Mouse (Mus musculus) hindbrain, embryonic 15.5 days (tissue): ENCODE data around the gene Selenom. TPM values are rescaled to one million over a fixed set of nuclear protein-coding genes. Genes with fewer than 3 reads are reported as not detected.

ENCODE experiments used
- ATAC-seq: fragments of 200-750 bp; cut with Nextera tagmentation; 2 replicates; pipeline ENCODE4 v1.8.0; 2017; ENCODE audit warnings: low read depth, moderate number of reproducible peaks, moderate TSS enrichment; ENCODE audit not compliant: low FRiP score
- H3K27ac ChIP-seq: fragments of 300-500 bp; sonication (generic); replicated peaks from 2 replicates; pipeline ENCODE4 v1.5.1; 2015; ENCODE audit warnings: mild to moderate bottlenecking, inconsistent platforms
- H3K27me3 ChIP-seq: fragments of 300-500 bp; sonication (generic); 2 replicates; pipeline ENCODE4 v1.6.1; 2015; ENCODE audit warnings: control low read depth, inconsistent platforms
- H3K36me3 ChIP-seq: fragments of 300-500 bp; sonication (generic); 2 replicates; pipeline ENCODE4 v1.6.1; 2015; ENCODE audit warnings: control low read depth, inconsistent platforms
- H3K4me1 ChIP-seq: fragments of 300-500 bp; sonication (generic); replicated peaks from 2 replicates; pipeline ENCODE4 v1.6.1; 2015; ENCODE audit warnings: control low read depth, inconsistent platforms
- H3K4me2 ChIP-seq: fragments of 300-500 bp; sonication (generic); 2 replicates; pipeline ENCODE4 v1.6.1; 2015; ENCODE audit warnings: moderate library complexity, mild to moderate bottlenecking, inconsistent platforms
- H3K4me3 ChIP-seq: fragments of 300-500 bp; sonication (generic); 2 replicates; pipeline ENCODE4 v1.5.1; 2015; ENCODE audit warnings: mild to moderate bottlenecking, inconsistent platforms
- H3K9ac ChIP-seq: fragments of 300-500 bp; sonication (generic); 2 replicates; pipeline ENCODE4 v1.6.1; 2015; ENCODE audit warnings: inconsistent platforms
- H3K9me3 ChIP-seq: fragments of 300-500 bp; sonication (generic); 2 replicates; pipeline ENCODE4 v1.6.1; 2016; ENCODE audit warnings: control low read depth, inconsistent platforms
- WGBS: fragments of 180-500 bp; shearing (Covaris S2); methylation state at CpG from one replicate; pipeline ENCODE4 v1.1.7; 2015; 5-methylcytosine and 5-hydroxymethylcytosine counted together
- polyA plus RNA-seq: library from polyadenylated mRNA; unstranded; fragments of >200 nt; fragmentation: Nextera tagmentation; extraction: Ambion mirVana; gene quantifications from 2 replicates; pipeline ENCODE4 v1.2.1, GENCODE M21; 2015

The Selenom gene
- polyA plus RNA-seq, 1 experiment from 2014 or later: 139 TPM

DNA sequence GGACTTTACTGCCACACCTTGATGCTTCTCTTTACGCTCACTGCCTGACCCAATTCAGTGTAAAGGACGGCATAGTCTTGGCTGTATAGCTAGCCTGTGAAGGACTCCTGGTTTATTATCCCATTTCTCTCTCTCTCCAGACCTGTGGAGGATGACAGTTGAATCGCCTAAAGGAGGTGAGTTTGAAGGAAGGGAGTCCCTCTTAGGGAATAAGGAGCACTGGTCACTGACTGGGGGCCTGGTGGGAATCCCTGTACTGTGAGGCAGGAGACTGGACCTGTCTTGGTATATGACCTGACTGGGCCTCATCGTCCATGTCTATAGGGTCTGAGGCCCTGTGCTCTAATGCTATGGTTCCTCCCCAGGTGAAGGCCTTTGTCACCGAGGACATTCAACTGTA lies 1.6 kb downstream of the Selenom start:
- H3K27ac ChIP-seq: no peak overlapping the region
- 84% methylated on average over 5 of the region's 5 CpGs for WGBS
- no peaks in the 10 kb centered on the region for H3K9me3 ChIP-seq
- H3K36me3 ChIP-seq: no peaks in the 10 kb centered on the region
- peak overlapping the region; percentile 60 for H3K4me2 ChIP-seq
- H3K4me3 ChIP-seq: peak overlapping the region; percentile 55
- 0 out of 2 replicates have a peak, but pooled peaks cover 10% of the 10 kb centered on the region for H3K27me3 ChIP-seq
- peaks cover 39% of the 10 kb centered on the region for H3K4me1 ChIP-seq
- no peak for ATAC-seq
- H3K9ac ChIP-seq: no peak overlapping the region

DNA sequence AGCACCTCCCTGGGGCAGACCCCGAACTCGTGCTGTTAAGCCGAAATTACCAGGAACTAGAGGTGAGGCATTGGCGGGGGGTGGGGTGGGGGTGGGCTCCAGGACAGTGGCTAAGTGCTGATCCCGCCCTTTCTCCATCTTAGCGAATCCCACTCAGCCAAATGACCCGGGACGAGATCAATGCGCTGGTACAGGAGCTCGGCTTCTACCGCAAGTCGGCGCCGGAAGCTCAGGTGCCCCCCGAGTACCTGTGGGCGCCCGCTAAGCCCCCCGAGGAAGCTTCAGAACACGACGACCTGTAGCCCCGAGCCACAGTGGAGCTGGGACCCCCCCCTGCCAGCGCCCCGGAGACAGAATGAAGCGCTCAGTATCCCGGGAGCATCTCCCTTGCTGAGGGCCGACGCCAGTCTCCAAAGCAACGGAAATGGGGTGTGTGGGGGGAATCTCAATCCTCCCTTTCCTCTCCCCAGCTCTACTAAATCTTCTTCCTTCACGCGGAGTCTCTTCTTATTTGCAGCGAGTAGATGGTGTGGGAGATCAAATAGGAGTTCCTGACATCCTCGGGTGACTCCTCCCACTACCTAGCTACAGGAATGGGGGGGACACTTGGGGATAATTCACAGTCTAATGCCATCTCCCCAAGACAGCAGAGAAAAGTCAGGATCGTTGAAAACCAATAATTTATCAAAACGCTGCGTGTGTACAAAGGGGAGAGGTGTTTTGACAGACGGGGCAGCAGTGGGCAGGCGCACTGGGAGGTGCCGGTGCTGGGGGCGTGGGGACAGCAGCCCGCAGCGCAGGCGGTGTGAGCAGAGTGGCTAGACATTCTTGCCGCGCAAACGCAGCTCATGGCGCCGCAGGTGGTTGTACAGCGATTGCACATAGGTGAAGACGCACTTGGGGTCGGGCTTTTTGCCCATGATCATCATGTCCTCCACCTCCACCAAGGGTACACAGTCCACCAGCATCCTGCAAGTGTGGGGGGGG lies 2.7 kb downstream of the Selenom start:
- WGBS: 2% methylated on average over 50 of the region's 50 CpGs
- H3K27me3 ChIP-seq: 0 out of 2 replicates have a peak, but pooled peaks cover 10% of the 10 kb centered on the region
- no peak overlapping the region for H3K27ac ChIP-seq
- ATAC-seq: no peak
- peaks cover 39% of the 10 kb centered on the region for H3K4me1 ChIP-seq
- H3K9me3 ChIP-seq: no peaks in the 10 kb centered on the region
- no peaks in the 10 kb centered on the region for H3K36me3 ChIP-seq
- H3K9ac ChIP-seq: peak overlapping the region; percentile 21
- H3K4me2 ChIP-seq: peak overlapping the region; percentile 60
- peak overlapping the region; percentile 34 for H3K4me3 ChIP-seq

DNA sequence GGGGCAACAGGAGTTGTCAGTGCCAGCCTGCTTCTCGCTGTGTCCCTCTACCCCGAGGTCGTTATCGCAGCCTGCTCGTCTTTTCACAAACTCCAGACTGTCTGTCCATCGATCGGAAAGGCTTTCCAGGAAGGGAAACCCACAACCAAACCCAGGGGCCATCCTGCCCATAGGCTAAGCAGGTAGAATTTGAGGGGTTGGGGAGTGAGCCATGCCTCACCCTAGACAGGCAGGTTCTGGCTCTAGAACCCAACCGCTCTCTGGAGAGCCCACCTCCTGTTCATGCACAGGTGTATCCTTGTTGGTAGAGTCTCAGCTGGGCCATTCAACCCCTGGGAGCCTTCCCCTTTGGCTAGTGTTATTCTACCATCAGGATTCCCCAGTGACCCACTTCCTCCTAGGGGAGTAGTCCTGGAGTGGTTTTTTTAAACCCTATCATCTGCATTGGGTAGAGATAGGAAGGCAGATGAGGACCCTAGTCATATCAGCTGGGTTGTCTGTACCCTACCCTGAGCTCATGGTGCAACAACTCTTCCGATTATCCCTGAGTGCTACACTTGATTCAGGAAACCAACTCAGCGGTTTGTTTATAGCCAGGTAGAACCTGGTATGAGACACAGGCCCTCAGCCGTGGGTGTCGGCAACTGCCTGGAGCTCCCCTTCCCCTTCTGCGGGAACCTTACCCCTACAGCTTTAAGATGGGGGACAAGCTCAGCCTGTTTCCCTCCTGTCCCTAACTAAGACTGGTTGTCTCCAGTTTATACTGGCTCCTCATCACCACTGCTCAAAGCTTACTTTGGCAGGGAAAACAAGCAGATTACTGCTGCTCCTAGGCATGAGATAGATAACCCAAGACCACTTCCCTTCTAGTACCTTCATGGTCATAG lies 3.6 kb downstream of the Selenom start:
- WGBS: 60% methylated on average over 13 of the region's 13 CpGs
- Histone ChIP-seq H3K9me3 (no peaks in the 10 kb centered on the region), H3K4me1 (peaks cover 39% of the 10 kb centered on the region), H3K9ac (no peak overlapping the region), H3K27ac (no peak overlapping the region), H3K36me3 (no peaks in the 10 kb centered on the region), H3K27me3 (0 out of 2 replicates have a peak, but pooled peaks cover 10% of the 10 kb centered on the region), H3K4me3 (peak overlapping the region; percentile 34), H3K4me2 (peak overlapping the region; percentile 60)
- no peak for ATAC-seq

DNA sequence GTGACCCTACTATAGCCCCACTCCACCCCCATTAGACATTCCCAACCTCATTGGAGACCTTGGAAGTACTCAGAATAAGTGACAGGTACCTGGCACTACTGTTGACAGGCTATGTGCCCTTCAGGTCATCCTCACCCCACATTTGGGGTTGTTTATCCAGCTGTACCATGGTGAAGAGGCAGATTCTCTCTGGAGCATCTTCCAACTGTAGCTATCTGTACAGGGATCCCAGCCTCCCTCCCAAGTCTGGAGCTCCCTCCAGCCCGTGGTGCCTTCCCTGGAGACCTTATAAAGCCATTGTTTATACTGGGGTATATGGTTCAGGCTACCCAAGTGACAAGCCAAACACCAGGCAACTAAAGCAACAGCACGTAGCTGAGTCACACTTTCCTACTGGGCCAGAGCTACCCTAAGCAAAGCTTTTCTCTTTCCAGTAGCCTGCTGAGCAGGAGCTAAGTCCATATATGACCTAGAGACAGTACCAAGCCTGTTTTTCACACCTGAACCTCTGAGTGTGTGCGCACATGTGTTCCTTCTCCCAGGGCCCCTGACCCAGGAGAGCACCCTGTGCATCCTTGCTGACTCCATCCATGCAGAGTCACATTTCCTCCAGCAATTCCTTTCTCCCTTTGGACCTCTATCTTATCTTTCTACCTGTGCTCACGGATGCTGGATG lies 4.7 kb downstream of the Selenom start:
- Histone ChIP-seq H3K4me2 (no peak overlapping the region), H3K27me3 (0 out of 2 replicates have a peak, but pooled peaks cover 10% of the 10 kb centered on the region), H3K9me3 (no peaks in the 10 kb centered on the region), H3K36me3 (no peaks in the 10 kb centered on the region), H3K4me3 (no peak overlapping the region), H3K27ac (no peak overlapping the region), H3K4me1 (peaks cover 34% of the 10 kb centered on the region), H3K9ac (no peak overlapping the region)
- ATAC-seq: no peak
- 84% methylated on average over 4 of the region's 4 CpGs for WGBS

DNA sequence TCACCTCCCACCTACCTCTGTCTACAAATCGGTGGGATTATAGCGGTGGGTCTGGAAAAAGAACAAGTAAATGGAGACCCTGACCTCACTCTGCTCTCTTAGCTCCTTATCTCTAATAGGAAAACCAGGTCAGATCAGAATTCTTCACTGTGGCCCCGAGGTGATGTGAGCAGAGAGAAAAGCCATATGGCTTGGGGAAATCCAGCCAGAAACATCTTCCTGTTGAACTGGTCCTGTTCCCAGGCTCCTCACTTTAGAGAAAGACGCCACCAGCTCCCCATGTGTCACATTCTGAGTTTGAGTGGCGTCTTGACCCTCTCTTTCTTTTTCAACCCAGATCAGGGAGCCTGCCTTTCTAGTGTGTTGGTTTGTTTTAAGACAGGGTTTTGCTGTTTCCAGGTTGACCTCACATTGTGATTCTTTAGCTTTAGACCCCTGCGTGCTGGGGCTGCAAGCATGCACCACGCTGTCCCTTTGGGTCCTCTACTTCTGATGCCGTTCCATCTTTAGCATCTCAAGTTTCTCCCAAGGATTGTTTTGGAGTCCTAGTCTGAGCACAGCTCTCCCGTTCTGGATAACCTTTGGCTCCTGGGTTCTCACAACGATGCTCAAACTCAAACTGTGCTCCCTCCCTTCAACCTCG lies 5.4 kb downstream of the Selenom start:
- ATAC-seq: no peak
- 84% methylated on average over 11 of the region's 11 CpGs for WGBS
- Histone ChIP-seq H3K4me3 (no peak overlapping the region), H3K9ac (no peak overlapping the region), H3K4me1 (peaks cover 30% of the 10 kb centered on the region), H3K9me3 (no peaks in the 10 kb centered on the region), H3K27ac (no peak overlapping the region), H3K36me3 (no peaks in the 10 kb centered on the region), H3K27me3 (0 out of 2 replicates have a peak, but pooled peaks cover 10% of the 10 kb centered on the region), H3K4me2 (no peak overlapping the region)

DNA sequence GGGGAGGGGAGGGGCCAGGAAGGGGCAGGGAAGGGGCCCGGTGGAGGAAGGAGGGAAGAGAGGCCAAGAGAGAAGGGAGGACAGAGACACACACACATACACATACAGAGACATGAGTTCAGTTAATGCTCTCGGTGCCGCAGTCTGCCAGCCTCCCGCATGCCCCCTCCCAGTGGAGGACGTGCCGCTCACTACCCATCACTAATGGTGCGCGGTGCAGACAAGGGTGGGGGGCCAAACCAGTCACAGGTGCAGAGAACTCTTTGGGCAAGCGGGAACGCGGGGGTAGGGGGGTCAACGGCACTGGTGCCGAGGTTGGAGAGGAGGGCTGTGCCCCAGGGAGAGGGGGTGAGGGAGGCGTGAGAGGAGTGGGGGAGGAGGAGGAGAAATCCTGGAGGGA lies 6.4 kb downstream of the Selenom start:
- H3K4me1 ChIP-seq: peaks cover 20% of the 10 kb centered on the region
- H3K4me2 ChIP-seq: no peak overlapping the region
- no peak overlapping the region for H3K27ac ChIP-seq
- no peak for ATAC-seq
- no peak overlapping the region for H3K4me3 ChIP-seq
- H3K27me3 ChIP-seq: 0 out of 2 replicates have a peak, but pooled peaks cover 8% of the 10 kb centered on the region
- no peak overlapping the region for H3K9ac ChIP-seq
- WGBS: 73% methylated on average over 14 of the region's 14 CpGs
- no peaks in the 10 kb centered on the region for H3K36me3 ChIP-seq
- H3K9me3 ChIP-seq: no peaks in the 10 kb centered on the region

DNA sequence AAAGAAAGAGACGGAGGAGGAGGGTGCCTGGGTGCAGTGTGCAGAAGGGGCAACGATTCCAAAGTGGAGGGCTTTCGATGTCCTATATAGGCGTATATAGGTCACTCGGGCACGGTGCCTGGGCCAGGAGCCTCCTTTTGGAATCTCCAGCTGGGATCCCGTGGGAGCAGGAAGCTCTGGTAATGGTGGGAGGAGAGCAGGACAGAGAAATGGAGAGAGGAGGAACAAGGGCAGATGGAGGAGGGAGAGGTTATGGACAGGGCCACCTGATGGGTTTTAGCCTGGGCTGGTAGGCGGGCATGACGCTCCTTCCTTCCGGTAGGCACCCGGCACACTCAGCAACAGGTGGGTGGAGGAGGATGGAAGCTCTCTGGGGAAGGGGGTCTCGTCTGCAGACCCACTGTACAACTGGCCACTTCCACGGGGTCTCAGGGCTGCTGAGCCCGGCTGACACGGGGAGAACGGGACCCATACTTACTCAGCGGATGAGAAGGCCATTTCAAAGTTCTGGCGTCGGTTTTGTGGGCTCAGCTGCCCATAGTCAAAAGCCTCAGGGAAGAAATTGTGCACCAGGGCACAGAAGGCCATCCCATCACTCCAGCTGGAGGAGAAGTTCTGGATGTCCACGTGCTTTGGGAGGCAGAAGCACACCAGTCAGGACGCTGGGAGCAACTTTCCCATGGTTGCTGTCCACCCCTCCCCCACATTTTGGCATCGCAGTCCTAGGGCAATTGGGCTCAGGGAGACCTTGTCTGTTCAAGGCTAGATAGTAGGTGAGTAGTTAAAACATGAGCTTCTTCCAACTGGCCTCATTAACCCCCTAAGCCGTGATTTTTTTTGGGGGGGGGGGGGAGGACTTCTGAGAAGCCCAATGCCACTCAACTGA lies 7.1 kb downstream of the Selenom start:
- H3K4me1 ChIP-seq: peaks cover 13% of the 10 kb centered on the region
- H3K9me3 ChIP-seq: no peaks in the 10 kb centered on the region
- H3K27ac ChIP-seq: no peak overlapping the region
- no peak overlapping the region for H3K4me3 ChIP-seq
- H3K4me2 ChIP-seq: no peak overlapping the region
- no peak for ATAC-seq
- H3K27me3 ChIP-seq: 0 out of 2 replicates have a peak, but pooled peaks cover 1% of the 10 kb centered on the region
- no peaks in the 10 kb centered on the region for H3K36me3 ChIP-seq
- 88% methylated on average over 23 of the region's 23 CpGs for WGBS
- no peak overlapping the region for H3K9ac ChIP-seq

DNA sequence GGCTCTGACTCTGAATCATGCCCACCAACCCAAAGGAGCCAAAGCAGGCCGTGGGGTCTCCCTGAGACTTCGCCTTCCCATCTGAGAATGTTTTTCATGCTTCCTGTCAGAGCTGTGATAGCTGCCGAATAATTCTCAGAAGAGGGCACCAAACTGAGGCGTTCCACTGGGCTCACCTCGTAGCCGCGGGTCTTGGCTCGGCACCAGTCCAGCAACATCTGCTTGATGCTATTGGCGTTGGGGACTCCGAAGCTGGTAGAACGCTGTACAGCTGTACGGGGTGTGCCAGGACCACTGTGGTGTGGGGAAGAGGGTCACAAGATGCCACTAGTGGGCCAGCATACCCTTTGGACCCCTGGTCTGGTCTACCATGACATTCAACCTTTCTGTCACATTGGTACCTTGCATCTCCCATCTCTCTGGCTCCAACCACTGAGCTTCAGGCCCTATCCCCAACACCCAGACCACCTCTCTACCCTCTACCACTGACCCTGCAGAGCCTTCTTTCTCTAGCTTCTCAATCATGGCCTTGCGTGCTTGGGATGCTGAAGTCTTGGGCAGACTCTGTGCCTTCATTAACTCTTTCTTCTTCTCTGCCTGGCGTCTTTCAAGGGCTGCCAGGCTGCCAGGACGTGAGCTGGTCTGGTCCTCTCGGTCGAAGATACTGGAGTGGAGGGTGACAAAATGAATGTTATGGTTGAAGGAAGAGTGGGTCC lies 8.0 kb downstream of the Selenom start:
- H3K4me3 ChIP-seq: no peak overlapping the region
- H3K27me3 ChIP-seq: no peaks in the 10 kb centered on the region
- no peak overlapping the region for H3K9ac ChIP-seq
- 93% methylated on average over 17 of the region's 17 CpGs for WGBS
- ATAC-seq: no peak
- H3K4me2 ChIP-seq: no peak overlapping the region
- no peaks in the 10 kb centered on the region for H3K9me3 ChIP-seq
- peaks cover 5% of the 10 kb centered on the region for H3K4me1 ChIP-seq
- H3K27ac ChIP-seq: no peak overlapping the region
- H3K36me3 ChIP-seq: no peaks in the 10 kb centered on the region

DNA sequence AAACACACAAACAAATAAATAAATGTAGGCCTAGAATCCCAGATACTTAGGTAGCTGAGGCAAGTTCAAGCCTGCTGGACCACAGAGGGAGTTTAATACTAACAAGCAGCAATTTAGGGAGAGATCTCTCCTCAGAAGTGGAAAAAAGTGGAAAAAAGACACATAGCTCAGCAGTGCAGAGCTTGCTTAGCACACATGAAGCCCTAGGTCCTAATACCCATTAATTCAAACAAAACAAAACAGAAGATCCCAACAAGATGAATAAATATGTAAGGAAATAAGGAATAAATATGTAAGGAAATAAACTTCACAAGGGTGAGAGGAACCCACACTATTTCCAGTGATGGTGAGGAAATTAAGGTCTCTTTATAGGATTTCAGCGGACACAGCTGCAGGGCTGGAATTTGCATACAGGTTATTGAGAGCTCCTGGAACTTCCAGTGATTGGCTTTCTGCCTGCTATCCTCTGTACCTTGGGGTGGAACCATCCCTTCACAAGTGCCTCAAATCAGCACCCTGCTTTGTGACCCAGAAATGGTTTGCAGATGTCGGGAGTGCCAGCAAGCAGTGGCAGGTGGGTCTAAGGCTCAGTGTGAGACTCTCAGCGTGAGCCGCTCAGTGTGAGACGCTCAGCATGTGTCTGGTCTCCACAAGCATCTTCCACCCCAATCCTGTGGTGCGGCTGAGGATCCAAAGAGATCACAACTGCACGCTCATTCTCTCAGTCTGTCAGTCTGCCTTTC lies 9.5 kb downstream of the Selenom start:
- WGBS: 84% methylated on average over 7 of the region's 7 CpGs
- H3K36me3 ChIP-seq: no peaks in the 10 kb centered on the region
- H3K4me1 ChIP-seq: no peaks in the 10 kb centered on the region
- H3K9me3 ChIP-seq: no peaks in the 10 kb centered on the region
- no peaks in the 10 kb centered on the region for H3K27me3 ChIP-seq
- no peak overlapping the region for H3K4me3 ChIP-seq
- H3K9ac ChIP-seq: no peak overlapping the region
- no peak overlapping the region for H3K27ac ChIP-seq
- no peak overlapping the region for H3K4me2 ChIP-seq
- no peak for ATAC-seq
